Mouse (Mus musculus): ENCODE measurements around the gene Gm11554. TPM values are rescaled to one million over a fixed set of nuclear protein-coding genes. Genes with fewer than 3 reads are reported as not detected.
"Not testable (repeated sequence)": the region's sequence is repeated elsewhere in the genome, so short reads cannot be mapped to it uniquely, and the experiment has no call there.

The Gm11554 gene
- polyA plus RNA-seq (2012; rRNA removed) (not detected in 2 replicates), polyA plus RNA-seq (2014; fragmentation: Nextera tagmentation; extraction: Ambion mirVana) (not detected in 2 replicates)

GRCm38 (mm10) chr11:99804346-99804745, at the start of gene Gm11554:
Gene Gm11554 (minus strand): TSS chr11:99804446.
- H3K4me2 ChIP-seq (ENCODE audit: low read depth); H3K9me3 ChIP-seq (ENCODE audit: control insufficient read depth, low read length); H3K4me1 ChIP-seq (replicated peaks; ENCODE audit: control insufficient read depth in 2 of 2, insufficient read depth in 2 of 2, low read length in 1 of 2); DNase-seq (ENCODE audit: low read depth in 3 of 3, low spot score in 3 of 3); H3K27ac ChIP-seq; H3K9ac ChIP-seq (replicated peaks); H3K4me3 ChIP-seq (ENCODE audit: insufficient read depth in 1 of 2, low read depth in 2 of 2, low read length in 2 of 2); H3K27me3 ChIP-seq (ENCODE audit: control insufficient read depth, insufficient read depth, low read length); ATAC-seq (ENCODE audit: insufficient read depth); H3K36me3 ChIP-seq (replicated peaks; ENCODE audit: control insufficient read depth, insufficient read depth, low read depth): not testable (repeated sequence)
- WGBS (ENCODE audit: insufficient replicate concordance) = no CpG with 5 or more reads among the region's 1 CpGs

DNA sequence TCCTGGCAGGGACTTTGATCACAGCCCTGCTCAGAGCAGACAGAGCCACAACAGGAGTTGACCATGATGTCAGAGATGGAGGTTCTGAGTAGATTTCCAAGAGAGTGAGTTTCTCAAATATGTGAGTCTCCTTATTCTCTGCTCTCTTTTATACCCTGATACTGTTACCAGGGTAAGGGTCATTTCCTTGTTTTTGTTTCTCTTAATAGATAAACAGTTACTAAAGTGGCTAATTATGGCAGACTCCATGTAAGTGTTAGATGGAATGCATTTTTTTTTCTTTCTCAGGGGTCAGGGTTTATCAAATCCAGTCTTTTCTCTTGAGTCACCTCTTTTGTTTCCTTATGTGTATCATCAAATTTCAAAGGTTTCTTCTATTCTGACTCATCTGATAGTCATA, 47.3 kb upstream of the Gm11554 start, which contains the start of gene Krtap4-16:
TSS of gene Krtap4-16 (minus strand) at position 101 of the 400 bp plus-strand sequence.
- no peaks in the 10 kb centered on the region for H3K9me3 ChIP-seq (ENCODE audit: control insufficient read depth, low read length)
- no peaks in the 10 kb centered on the region for H3K36me3 ChIP-seq (replicated peaks; ENCODE audit: control insufficient read depth, insufficient read depth, low read depth)
- H3K4me3 ChIP-seq (ENCODE audit: insufficient read depth in 1 of 2, low read depth in 2 of 2, low read length in 2 of 2) = no peak within 1 kb of the TSS
- H3K27me3 ChIP-seq (ENCODE audit: control insufficient read depth, insufficient read depth, low read length) = no peaks in the 10 kb centered on the region
- no peak within 1 kb of the TSS for H3K4me2 ChIP-seq (ENCODE audit: low read depth)
- no peak within 1 kb of the TSS for H3K27ac ChIP-seq
- DNase-seq (ENCODE audit: low read depth in 3 of 3, low spot score in 3 of 3) (no peak), ATAC-seq (ENCODE audit: insufficient read depth) (no peak)
- H3K4me1 ChIP-seq (replicated peaks; ENCODE audit: control insufficient read depth in 2 of 2, insufficient read depth in 2 of 2, low read length in 1 of 2) = no peaks in the 10 kb centered on the region
- H3K9ac ChIP-seq (replicated peaks) = no peak within 1 kb of the TSS
- TF ChIP-seq CTCF (IDR thresholded peaks at IDR 0.05; ENCODE audit: low read depth) = no peak
- no peak for TF ChIP-seq EP300 (IDR thresholded peaks at IDR 0.05; ENCODE audit: low read depth)

- no peak for ATAC-seq (ENCODE audit: insufficient read depth)
- no peak overlapping the region for H3K9ac ChIP-seq (replicated peaks)
- H3K27ac ChIP-seq = no peak overlapping the region
- H3K4me2 ChIP-seq (ENCODE audit: low read depth) = no peak overlapping the region
- H3K27me3 ChIP-seq (ENCODE audit: control insufficient read depth, insufficient read depth, low read length) = no peaks in the 10 kb centered on the region
- no peak overlapping the region for H3K4me3 ChIP-seq (ENCODE audit: insufficient read depth in 1 of 2, low read depth in 2 of 2, low read length in 2 of 2)
- TF ChIP-seq CTCF (IDR thresholded peaks at IDR 0.05; ENCODE audit: low read depth) = no peak
- no peak for TF ChIP-seq EP300 (IDR thresholded peaks at IDR 0.05; ENCODE audit: low read depth)
- H3K9me3 ChIP-seq (ENCODE audit: control insufficient read depth, low read length) = no peaks in the 10 kb centered on the region
- no peaks in the 10 kb centered on the region for H3K4me1 ChIP-seq (replicated peaks; ENCODE audit: control insufficient read depth in 2 of 2, insufficient read depth in 2 of 2, low read length in 1 of 2)
- H3K36me3 ChIP-seq (replicated peaks; ENCODE audit: control insufficient read depth, insufficient read depth, low read depth) = no peaks in the 10 kb centered on the region
- WGBS (ENCODE audit: insufficient replicate concordance) = 53% methylated on average over 2 of the region's 2 CpGs
- no peak for DNase-seq (ENCODE audit: low read depth in 3 of 3, low spot score in 3 of 3)
These were observed 42.5 kb upstream of the Gm11554 start for GRCm38 (mm10) chr11:99846746-99847145.

DNA sequence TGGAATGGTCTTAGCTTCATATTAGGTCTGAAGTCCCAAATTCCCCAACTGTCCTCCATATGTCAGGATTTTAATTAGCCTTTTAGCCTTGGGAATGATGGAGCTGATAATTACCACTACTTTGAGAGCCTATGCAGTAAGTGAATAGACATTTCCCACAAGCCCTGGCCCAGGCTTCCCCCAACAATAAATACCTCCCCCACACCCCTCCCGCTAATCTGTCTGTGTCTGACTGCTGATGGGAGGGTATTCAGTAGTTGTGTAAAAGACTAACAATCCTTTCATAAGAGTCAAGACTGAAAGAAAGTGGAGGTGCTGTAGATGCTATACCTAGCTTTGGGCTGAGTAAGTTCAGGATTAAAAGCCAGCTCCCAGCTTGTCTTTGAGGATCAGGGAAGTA, 37.9 kb upstream of the Gm11554 start:
- Histone ChIP-seq H3K9ac (replicated peaks) (no peak overlapping the region), H3K4me3 (ENCODE audit: insufficient read depth in 1 of 2, low read depth in 2 of 2, low read length in 2 of 2) (no peak overlapping the region), H3K4me1 (replicated peaks; ENCODE audit: control insufficient read depth in 2 of 2, insufficient read depth in 2 of 2, low read length in 1 of 2) (no peaks in the 10 kb centered on the region), H3K27me3 (ENCODE audit: control insufficient read depth, insufficient read depth, low read length) (no peaks in the 10 kb centered on the region), H3K36me3 (replicated peaks; ENCODE audit: control insufficient read depth, insufficient read depth, low read depth) (no peaks in the 10 kb centered on the region), H3K9me3 (ENCODE audit: control insufficient read depth, low read length) (no peaks in the 10 kb centered on the region), H3K27ac (no peak overlapping the region), H3K4me2 (ENCODE audit: low read depth) (no peak overlapping the region)
- ATAC-seq (ENCODE audit: insufficient read depth) (no peak), DNase-seq (ENCODE audit: low read depth in 3 of 3, low spot score in 3 of 3) (no peak)
- WGBS (ENCODE audit: insufficient replicate concordance) = 36% methylated on average over 1 of the region's 1 CpGs
- TF ChIP-seq CTCF (IDR thresholded peaks at IDR 0.05; ENCODE audit: low read depth) = no peak
- TF ChIP-seq EP300 (IDR thresholded peaks at IDR 0.05; ENCODE audit: low read depth) = no peak

DNA sequence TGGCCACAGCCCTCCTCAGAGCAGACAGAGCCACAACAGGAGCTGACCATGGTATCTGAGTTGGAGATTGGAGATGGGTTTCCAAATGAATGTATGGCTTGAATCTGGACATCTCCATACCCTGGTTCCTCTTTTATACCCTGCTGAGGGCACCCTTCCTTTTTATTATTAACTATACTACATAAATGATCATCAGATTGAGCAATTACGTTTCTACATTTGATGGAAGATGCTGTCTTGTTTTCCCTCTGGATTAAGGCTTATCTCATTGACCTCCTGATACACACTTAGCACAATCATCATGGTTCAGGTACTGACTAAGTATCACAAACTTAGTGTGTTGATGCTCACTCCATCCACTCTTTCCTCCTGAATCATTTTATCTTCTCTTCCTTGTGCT, 33.7 kb upstream of the Gm11554 start, which contains the start of gene 2300003K06Rik:
TSS of gene 2300003K06Rik (minus strand) at position 101 of the 400 bp plus-strand sequence.
- TF ChIP-seq EP300 (IDR thresholded peaks at IDR 0.05; ENCODE audit: low read depth) = no peak
- TF ChIP-seq CTCF (IDR thresholded peaks at IDR 0.05; ENCODE audit: low read depth) = no peak

GRCm38 (mm10) chr11:99815566-99815965, 11.3 kb upstream of the Gm11554 start, which contains the start of gene Gm11564:
Gene Gm11564 (minus strand): TSS chr11:99815666.
- not testable (repeated sequence) for H3K4me1 ChIP-seq (replicated peaks; ENCODE audit: control insufficient read depth in 2 of 2, insufficient read depth in 2 of 2, low read length in 1 of 2); H3K4me2 ChIP-seq (ENCODE audit: low read depth); H3K27me3 ChIP-seq (ENCODE audit: control insufficient read depth, insufficient read depth, low read length); ATAC-seq (ENCODE audit: insufficient read depth); H3K4me3 ChIP-seq (ENCODE audit: insufficient read depth in 1 of 2, low read depth in 2 of 2, low read length in 2 of 2); H3K9me3 ChIP-seq (ENCODE audit: control insufficient read depth, low read length); DNase-seq (ENCODE audit: low read depth in 3 of 3, low spot score in 3 of 3); H3K27ac ChIP-seq; H3K9ac ChIP-seq (replicated peaks); H3K36me3 ChIP-seq (replicated peaks; ENCODE audit: control insufficient read depth, insufficient read depth, low read depth)
- WGBS (ENCODE audit: insufficient replicate concordance) = 43% methylated on average over 2 of the region's 2 CpGs

More for the DNA sequence above, 33.7 kb upstream of the Gm11554 start, which contains the start of gene 2300003K06Rik:
- ATAC-seq (ENCODE audit: insufficient read depth) = no peak
- Histone ChIP-seq H3K4me1 (replicated peaks; ENCODE audit: control insufficient read depth in 2 of 2, insufficient read depth in 2 of 2, low read length in 1 of 2) (no peaks in the 10 kb centered on the region), H3K4me3 (ENCODE audit: insufficient read depth in 1 of 2, low read depth in 2 of 2, low read length in 2 of 2) (no peak within 1 kb of the TSS), H3K9ac (replicated peaks) (no peak within 1 kb of the TSS), H3K4me2 (ENCODE audit: low read depth) (no peak within 1 kb of the TSS), H3K27ac (no peak within 1 kb of the TSS), H3K27me3 (ENCODE audit: control insufficient read depth, insufficient read depth, low read length) (no peaks in the 10 kb centered on the region), H3K36me3 (replicated peaks; ENCODE audit: control insufficient read depth, insufficient read depth, low read depth) (no peaks in the 10 kb centered on the region), H3K9me3 (ENCODE audit: control insufficient read depth, low read length) (no peaks in the 10 kb centered on the region)
- 54% methylated on average over 1 of the region's 1 CpGs for WGBS (ENCODE audit: insufficient replicate concordance)
- no peak for DNase-seq (ENCODE audit: low read depth in 3 of 3, low spot score in 3 of 3)

DNA sequence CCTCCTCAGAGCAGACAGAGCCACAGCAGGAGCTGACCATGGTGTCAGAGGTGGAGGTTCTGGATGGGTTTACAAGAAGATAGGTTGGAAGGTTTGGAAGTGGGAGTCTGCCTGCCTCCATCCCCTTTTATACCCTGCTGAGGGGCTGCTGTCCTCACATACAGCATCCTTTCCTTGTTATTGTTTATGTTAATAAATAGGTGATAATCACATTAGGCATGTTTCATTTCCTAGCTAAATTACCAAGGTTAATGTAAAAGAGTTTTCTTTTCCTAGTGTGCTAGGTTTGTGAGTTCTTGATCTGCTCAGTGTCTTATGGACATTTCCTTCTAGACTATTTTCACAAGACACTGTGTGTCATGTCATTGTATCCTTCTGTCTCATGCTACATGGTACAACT, 5.5 kb upstream of the Gm11554 start, which contains the start of gene Krtap4-13:
TSS of gene Krtap4-13 (minus strand) at position 101 of the 400 bp plus-strand sequence.
- not testable (repeated sequence) for H3K27ac ChIP-seq; H3K27me3 ChIP-seq (ENCODE audit: control insufficient read depth, insufficient read depth, low read length); H3K9ac ChIP-seq (replicated peaks); ATAC-seq (ENCODE audit: insufficient read depth); H3K9me3 ChIP-seq (ENCODE audit: control insufficient read depth, low read length); DNase-seq (ENCODE audit: low read depth in 3 of 3, low spot score in 3 of 3); H3K36me3 ChIP-seq (replicated peaks; ENCODE audit: control insufficient read depth, insufficient read depth, low read depth); H3K4me2 ChIP-seq (ENCODE audit: low read depth); H3K4me3 ChIP-seq (ENCODE audit: insufficient read depth in 1 of 2, low read depth in 2 of 2, low read length in 2 of 2); H3K4me1 ChIP-seq (replicated peaks; ENCODE audit: control insufficient read depth in 2 of 2, insufficient read depth in 2 of 2, low read length in 1 of 2)

DNA sequence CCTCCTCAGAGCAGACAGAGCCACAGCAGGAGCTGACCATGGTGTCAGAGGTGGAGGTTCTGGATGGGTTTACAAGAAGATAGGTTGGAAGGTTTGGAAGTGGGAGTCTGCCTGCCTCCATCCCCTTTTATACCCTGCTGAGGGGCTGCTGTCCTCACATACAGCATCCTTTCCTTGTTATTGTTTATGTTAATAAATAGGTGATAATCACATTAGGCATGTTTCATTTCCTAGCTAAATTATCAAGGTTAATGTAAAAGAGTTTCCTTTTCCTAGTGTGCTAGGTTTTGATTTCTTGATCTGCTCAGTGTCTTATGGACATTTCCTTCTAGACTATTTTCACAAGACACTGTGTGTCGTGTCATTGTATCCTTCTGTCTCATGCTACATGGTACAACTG, 5.4 kb downstream of the Gm11554 start, which contains the start of gene Gm11569:
TSS of gene Gm11569 (minus strand) at position 101 of the 400 bp plus-strand sequence.
- H3K4me1 ChIP-seq (replicated peaks; ENCODE audit: control insufficient read depth in 2 of 2, insufficient read depth in 2 of 2, low read length in 1 of 2); H3K9me3 ChIP-seq (ENCODE audit: control insufficient read depth, low read length); H3K4me3 ChIP-seq (ENCODE audit: insufficient read depth in 1 of 2, low read depth in 2 of 2, low read length in 2 of 2); H3K36me3 ChIP-seq (replicated peaks; ENCODE audit: control insufficient read depth, insufficient read depth, low read depth); H3K9ac ChIP-seq (replicated peaks); DNase-seq (ENCODE audit: low read depth in 3 of 3, low spot score in 3 of 3); H3K4me2 ChIP-seq (ENCODE audit: low read depth); ATAC-seq (ENCODE audit: insufficient read depth); H3K27me3 ChIP-seq (ENCODE audit: control insufficient read depth, insufficient read depth, low read length); H3K27ac ChIP-seq: not testable (repeated sequence)
- WGBS (ENCODE audit: insufficient replicate concordance) = no CpG with 5 or more reads among the region's 1 CpGs
